Mouse (Mus musculus): ENCODE results near the gene Sh3glb1. TPM values are rescaled to one million over a fixed set of nuclear protein-coding genes. Genes with fewer than 3 reads are reported as not detected.

The Sh3glb1 gene
- polyA plus RNA-seq, 1 experiment from 2014 or later: 161 TPM

DNA sequence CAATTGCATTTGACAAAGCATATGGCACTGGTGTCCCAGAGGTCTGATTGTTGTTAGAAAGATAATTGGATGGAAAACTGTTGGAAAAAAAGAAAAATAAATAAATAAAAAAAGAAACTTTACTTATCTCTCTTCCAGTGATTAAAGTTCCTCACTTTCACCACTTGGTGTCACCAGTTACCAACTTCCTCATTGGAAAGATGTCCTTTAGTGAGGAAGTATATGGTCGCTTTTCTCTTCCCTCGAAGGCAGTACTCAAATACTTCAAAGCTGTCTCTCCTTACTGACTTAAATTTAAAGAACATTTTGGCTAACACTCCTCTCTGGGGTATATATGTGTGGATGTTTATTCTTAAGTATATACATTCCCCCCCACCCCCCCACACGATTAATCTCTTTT lies 28.1 kb downstream of the Sh3glb1 start:
- 50% methylated on average over 3 of the region's 3 CpGs for WGBS
- H3K9ac ChIP-seq (ENCODE audit: low read depth, low read length): no peak overlapping the region
- peaks cover 60% of the 10 kb centered on the region for H3K36me3 ChIP-seq (ENCODE audit: control insufficient read depth, insufficient read depth)
- ATAC-seq: no peak
- TF ChIP-seq CTCF (IDR thresholded peaks at IDR 0.05; ENCODE audit: low read depth): peak; percentile 80
- H3K27me3 ChIP-seq (replicated peaks; ENCODE audit: control insufficient read depth, insufficient read depth, low read length): no peaks in the 10 kb centered on the region
- H3K9me3 ChIP-seq (ENCODE audit: control insufficient read depth): no peaks in the 10 kb centered on the region
- H3K4me2 ChIP-seq (replicated peaks; ENCODE audit: low read depth): no peak overlapping the region
- H3K27ac ChIP-seq (ENCODE audit: low read depth, low read length): no peak overlapping the region
- no peaks in the 10 kb centered on the region for H3K4me1 ChIP-seq (replicated peaks; ENCODE audit: control insufficient read depth, insufficient read depth, low read length)
- H3K4me3 ChIP-seq (ENCODE audit: low read depth, low read length): no peak overlapping the region

DNA sequence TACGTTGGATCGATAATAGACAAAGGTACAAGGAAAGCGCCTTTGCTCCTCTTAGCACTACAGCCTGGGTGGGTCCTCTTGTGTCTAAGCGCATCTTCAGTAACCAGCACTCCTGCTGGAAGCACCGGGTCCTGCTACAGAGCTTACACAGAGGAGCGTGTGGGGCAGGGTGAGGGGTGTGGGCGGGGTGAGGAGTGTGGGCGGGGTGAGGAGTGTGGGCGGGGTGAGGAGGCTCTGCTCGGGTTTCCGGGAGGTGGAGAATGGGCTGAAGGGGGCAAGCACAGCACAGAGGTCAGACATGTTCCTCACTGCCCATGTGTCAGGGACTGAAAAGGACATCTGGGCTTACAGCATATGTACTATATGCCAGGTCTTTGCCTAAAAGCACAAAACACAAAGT lies 30.9 kb downstream of the Sh3glb1 start:
- Histone ChIP-seq H3K4me3 (ENCODE audit: low read depth, low read length) (no peak overlapping the region), H3K27me3 (replicated peaks; ENCODE audit: control insufficient read depth, insufficient read depth, low read length) (no peaks in the 10 kb centered on the region), H3K9ac (ENCODE audit: low read depth, low read length) (no peak overlapping the region), H3K4me2 (replicated peaks; ENCODE audit: low read depth) (no peak overlapping the region), H3K4me1 (replicated peaks; ENCODE audit: control insufficient read depth, insufficient read depth, low read length) (no peaks in the 10 kb centered on the region), H3K27ac (ENCODE audit: low read depth, low read length) (no peak overlapping the region), H3K9me3 (ENCODE audit: control insufficient read depth) (no peaks in the 10 kb centered on the region), H3K36me3 (ENCODE audit: control insufficient read depth, insufficient read depth) (peaks cover 35% of the 10 kb centered on the region)
- WGBS: 34% methylated on average over 11 of the region's 11 CpGs
- peak; percentile 61 for ATAC-seq
- TF ChIP-seq CTCF (IDR thresholded peaks at IDR 0.05; ENCODE audit: low read depth): peak; percentile 53

DNA sequence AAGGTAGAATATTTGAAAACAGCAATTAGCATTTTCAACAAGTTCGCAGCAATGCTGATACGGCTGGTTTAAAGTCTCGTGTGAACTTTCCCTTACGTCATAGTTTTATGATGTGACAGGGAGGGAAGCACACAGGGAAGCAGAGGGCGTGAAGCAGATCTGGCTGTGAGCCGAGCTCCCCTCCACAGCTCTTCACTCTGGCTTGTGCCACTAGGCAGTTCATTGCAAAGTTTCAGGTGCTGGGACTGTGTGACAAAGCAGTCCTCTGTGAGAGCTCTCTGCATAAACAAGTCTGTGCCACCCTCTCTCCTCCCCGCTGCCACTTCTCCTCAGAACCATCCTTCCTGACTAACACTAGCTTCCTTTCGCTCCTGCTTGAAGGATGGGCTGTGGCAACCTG lies 31.9 kb downstream of the Sh3glb1 start:
- Histone ChIP-seq H3K9me3 (ENCODE audit: control insufficient read depth) (no peaks in the 10 kb centered on the region), H3K4me1 (replicated peaks; ENCODE audit: control insufficient read depth, insufficient read depth, low read length) (no peaks in the 10 kb centered on the region), H3K9ac (ENCODE audit: low read depth, low read length) (no peak overlapping the region), H3K36me3 (ENCODE audit: control insufficient read depth, insufficient read depth) (peaks cover 25% of the 10 kb centered on the region), H3K4me3 (ENCODE audit: low read depth, low read length) (no peak overlapping the region), H3K27me3 (replicated peaks; ENCODE audit: control insufficient read depth, insufficient read depth, low read length) (no peaks in the 10 kb centered on the region), H3K27ac (ENCODE audit: low read depth, low read length) (no peak overlapping the region), H3K4me2 (replicated peaks; ENCODE audit: low read depth) (no peak overlapping the region)
- TF ChIP-seq CTCF (IDR thresholded peaks at IDR 0.05; ENCODE audit: low read depth): no peak
- ATAC-seq: peak; percentile 58
- 55% methylated on average over 8 of the region's 8 CpGs for WGBS

DNA sequence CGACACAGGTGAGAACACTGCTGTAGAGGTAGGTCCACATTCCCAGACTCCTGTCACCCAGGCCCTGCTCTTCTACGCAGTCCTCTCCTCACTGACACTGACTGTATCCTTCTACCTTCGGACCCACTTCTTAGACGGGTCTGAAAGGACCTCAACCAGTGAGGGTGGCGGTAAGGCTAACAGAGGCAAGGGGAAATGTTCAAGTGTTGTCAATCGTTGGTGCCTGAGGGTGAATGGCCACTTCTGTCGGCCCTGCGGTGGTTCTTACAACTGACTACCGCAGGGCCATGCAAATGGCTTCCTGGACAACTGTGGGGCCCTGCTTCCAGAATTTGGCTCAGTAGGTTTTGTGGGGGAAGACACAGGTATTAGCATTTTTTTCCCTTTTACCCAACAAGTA lies 32.5 kb downstream of the Sh3glb1 start:
- Histone ChIP-seq H3K36me3 (ENCODE audit: control insufficient read depth, insufficient read depth) (peaks cover 18% of the 10 kb centered on the region), H3K4me1 (replicated peaks; ENCODE audit: control insufficient read depth, insufficient read depth, low read length) (no peaks in the 10 kb centered on the region), H3K4me3 (ENCODE audit: low read depth, low read length) (no peak overlapping the region), H3K9me3 (ENCODE audit: control insufficient read depth) (no peaks in the 10 kb centered on the region), H3K4me2 (replicated peaks; ENCODE audit: low read depth) (no peak overlapping the region), H3K27ac (ENCODE audit: low read depth, low read length) (no peak overlapping the region), H3K27me3 (replicated peaks; ENCODE audit: control insufficient read depth, insufficient read depth, low read length) (no peaks in the 10 kb centered on the region), H3K9ac (ENCODE audit: low read depth, low read length) (no peak overlapping the region)
- ATAC-seq: no peak
- 90% methylated on average over 9 of the region's 9 CpGs for WGBS
- no peak for TF ChIP-seq CTCF (IDR thresholded peaks at IDR 0.05; ENCODE audit: low read depth)

DNA sequence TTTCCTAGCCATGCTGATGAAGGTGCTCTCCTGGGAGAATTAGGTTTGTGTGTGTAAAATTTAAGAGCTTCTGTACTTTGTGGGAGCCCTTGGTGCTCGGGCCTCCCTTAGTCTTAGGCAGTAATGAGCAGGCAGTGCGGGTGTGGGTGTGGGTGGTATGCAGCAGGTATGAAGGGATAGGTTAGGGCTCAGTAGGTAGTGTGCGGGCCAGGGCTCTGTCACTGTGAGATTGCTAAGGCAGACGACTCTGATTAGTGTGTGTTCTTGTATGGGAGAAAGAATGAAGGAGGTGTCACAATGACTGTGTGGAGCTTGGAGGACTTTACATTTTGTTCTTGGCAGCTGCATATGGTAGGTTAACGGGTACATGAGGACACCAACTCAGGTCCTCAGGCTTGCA lies 34.0 kb downstream of the Sh3glb1 start:
- H3K36me3 ChIP-seq (ENCODE audit: control insufficient read depth, insufficient read depth): peaks cover 18% of the 10 kb centered on the region
- no peak overlapping the region for H3K9ac ChIP-seq (ENCODE audit: low read depth, low read length)
- 87% methylated on average over 5 of the region's 5 CpGs for WGBS
- H3K27ac ChIP-seq (ENCODE audit: low read depth, low read length): no peak overlapping the region
- H3K4me1 ChIP-seq (replicated peaks; ENCODE audit: control insufficient read depth, insufficient read depth, low read length): no peaks in the 10 kb centered on the region
- H3K4me2 ChIP-seq (replicated peaks; ENCODE audit: low read depth): no peak overlapping the region
- TF ChIP-seq CTCF (IDR thresholded peaks at IDR 0.05; ENCODE audit: low read depth): no peak
- no peaks in the 10 kb centered on the region for H3K27me3 ChIP-seq (replicated peaks; ENCODE audit: control insufficient read depth, insufficient read depth, low read length)
- no peak overlapping the region for H3K4me3 ChIP-seq (ENCODE audit: low read depth, low read length)
- no peak for ATAC-seq
- no peaks in the 10 kb centered on the region for H3K9me3 ChIP-seq (ENCODE audit: control insufficient read depth)

DNA sequence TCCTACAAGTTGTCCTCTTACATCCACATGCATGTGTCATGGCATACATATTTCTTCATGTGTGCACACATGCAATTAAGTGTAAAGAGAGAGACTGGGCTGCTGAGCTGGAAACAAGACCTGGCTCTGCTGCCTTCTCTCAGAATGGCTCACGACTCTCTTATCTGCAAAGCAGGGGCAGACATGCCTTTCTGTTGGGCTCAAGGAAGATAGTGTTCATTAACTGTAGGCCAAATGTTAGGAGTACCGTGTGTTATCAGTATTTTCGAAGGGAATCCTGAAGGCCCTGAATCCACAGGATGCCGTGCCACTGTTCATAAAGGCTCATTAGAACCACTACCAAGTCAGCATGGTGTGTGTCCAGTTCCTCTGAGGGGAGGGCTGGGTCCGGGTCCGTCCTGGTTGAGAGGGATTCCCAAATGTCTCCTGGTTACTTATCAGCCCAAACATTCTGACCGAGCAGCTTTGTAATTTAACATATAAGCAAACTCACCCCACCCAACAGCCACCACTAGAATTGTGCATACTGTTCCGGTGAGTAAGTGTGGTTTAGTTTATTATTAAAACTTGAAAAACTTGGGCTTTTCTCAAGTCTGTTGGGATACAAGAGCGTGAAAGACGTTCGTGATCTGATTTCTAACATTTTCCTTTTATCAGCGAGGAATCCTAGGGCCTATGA lies 36.9 kb downstream of the Sh3glb1 start:
- Histone ChIP-seq H3K36me3 (ENCODE audit: control insufficient read depth, insufficient read depth) (peaks cover 6% of the 10 kb centered on the region; the same call in 1 of the 2 replicates), H3K9ac (ENCODE audit: low read depth, low read length) (no peak overlapping the region), H3K4me3 (ENCODE audit: low read depth, low read length) (no peak overlapping the region), H3K27me3 (replicated peaks; ENCODE audit: control insufficient read depth, insufficient read depth, low read length) (no peaks in the 10 kb centered on the region), H3K9me3 (ENCODE audit: control insufficient read depth) (no peaks in the 10 kb centered on the region), H3K27ac (ENCODE audit: low read depth, low read length) (no peak overlapping the region), H3K4me2 (replicated peaks; ENCODE audit: low read depth) (no peak overlapping the region), H3K4me1 (replicated peaks; ENCODE audit: control insufficient read depth, insufficient read depth, low read length) (no peaks in the 10 kb centered on the region)
- TF ChIP-seq CTCF (IDR thresholded peaks at IDR 0.05; ENCODE audit: low read depth): no peak
- 85% methylated on average over 12 of the region's 12 CpGs for WGBS
- ATAC-seq: no peak

All from intestine, postnatal 0 days (tissue).